Mouse (Mus musculus) thymus, postnatal 10 days (tissue): ENCODE data around the gene Eif4a1.
A peak's percentile ranks its signal among the peaks of the same experiment; 100 is the strongest.
"Not testable (repeated sequence)": the region's sequence is repeated elsewhere in the genome, so short reads cannot be mapped to it uniquely, and the experiment has no call there.

Experiments
- DNase-seq, 2 experiments: peaks; one replicate each; pipeline ENCODE4 v3.0.0; 2021; ENCODE audit warnings: low spot score in 2 of 2

Gene Eif4a1

DNA sequence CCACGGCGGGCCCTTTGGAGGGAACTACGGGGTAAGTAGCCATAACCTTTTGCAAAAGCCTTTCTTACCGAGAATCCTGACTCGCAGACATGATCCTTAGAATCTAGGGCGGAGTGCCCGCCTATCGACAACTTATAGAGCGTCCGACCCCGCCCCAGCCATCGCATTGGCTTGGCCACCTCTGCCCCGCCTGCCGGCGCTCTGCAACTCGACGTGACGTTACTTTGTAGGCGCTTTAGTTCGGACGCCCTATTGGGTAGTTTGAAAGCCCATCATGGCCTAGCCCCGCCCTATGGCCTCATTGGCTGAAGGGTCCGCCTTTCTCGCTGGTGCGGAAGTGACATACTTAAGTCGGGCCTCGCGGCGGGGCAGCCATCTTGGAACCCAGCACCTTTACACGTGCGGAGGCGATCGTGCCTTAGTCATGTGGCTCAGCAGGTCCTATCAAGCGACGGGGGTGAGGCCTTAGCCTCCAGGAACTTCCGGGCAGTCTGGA is at the start of gene Eif4a1:
TSS of gene Eif4a1 (minus strand) at position 213 of the 496 bp plus-strand sequence.
- DNase-seq, result peak; percentile 98 to 100

DNA sequence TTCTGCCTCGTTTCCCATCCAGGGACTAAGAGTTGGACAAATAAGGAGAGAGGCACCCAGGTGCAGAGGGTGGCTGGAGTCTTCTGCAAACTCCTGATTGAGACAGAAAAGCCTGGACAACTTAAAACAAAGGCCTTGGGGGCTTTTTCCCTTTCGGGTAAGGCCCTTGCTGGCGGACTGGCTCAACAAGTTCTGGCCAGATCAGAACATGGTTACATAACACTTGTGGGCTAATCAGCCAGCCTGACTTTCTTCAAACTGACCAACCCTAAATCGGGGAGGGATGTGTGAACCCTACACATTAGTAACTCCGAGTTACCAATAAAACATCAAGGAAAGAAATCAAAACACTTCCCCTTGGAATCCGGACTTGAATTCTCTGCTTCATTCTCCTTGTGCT is 48.6 kb upstream of the Eif4a1 start:
- no peak for DNase-seq

DNA sequence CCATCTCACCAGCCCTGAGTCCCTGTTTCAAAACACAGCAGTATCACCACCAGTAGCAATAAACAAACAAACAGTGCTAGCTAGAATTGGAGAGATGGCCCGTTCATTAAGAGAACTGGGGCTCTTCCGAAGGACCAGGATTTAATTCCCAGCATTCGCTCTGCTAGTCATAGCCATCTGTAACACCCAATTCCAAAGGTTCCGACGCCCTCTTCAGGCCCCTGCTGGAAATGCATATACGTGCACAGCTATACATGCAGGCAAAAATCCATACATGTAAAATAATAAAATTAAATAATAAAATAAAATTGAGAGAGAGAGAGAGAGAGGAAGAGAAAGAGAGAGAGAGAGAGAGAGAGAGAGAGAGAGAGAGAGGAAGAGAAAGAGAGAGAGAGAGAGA is 47.2 kb upstream of the Eif4a1 start:
- DNase-seq, result no peak

DNA sequence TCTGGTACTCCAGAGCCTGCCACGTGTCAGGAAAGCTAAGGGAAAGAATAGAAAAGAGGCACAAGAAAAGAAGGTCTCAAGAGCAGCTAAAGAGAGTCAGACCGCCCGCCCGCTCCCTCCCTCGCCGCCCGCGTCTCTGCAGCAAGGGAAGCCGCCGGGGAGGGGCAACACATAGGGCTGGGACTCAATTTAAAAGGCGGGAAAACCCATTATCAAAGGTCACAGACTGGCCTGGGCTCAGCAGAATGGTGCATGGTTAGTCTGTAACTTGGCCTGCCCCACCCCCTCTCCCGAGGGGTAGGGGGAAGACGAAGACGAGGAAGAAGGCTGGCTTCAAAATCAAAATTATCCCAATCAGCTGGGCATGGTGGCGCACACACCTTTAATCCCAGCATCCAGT is 46.4 kb upstream of the Eif4a1 start:
- no peak for DNase-seq

DNA sequence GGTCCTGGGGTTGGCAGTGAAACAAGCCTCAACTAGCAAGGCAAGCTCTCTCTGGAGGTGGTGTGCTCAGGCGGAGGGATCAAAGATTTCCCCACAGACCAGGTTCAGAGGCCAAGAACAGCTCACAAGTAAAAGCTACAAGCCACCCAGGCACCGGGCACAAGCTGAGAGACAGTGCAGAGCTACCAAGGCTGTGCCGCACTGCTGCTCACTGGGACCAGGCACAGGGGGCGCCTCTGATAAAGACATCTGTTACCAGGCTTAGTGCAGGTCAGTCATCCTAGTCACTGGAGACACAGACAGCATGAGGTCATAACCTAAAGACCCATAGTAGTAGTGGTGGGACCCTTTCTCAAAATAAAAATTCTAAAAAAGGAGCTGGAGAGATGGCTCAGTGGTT is 44.7 kb upstream of the Eif4a1 start:
- no peak for DNase-seq

DNA sequence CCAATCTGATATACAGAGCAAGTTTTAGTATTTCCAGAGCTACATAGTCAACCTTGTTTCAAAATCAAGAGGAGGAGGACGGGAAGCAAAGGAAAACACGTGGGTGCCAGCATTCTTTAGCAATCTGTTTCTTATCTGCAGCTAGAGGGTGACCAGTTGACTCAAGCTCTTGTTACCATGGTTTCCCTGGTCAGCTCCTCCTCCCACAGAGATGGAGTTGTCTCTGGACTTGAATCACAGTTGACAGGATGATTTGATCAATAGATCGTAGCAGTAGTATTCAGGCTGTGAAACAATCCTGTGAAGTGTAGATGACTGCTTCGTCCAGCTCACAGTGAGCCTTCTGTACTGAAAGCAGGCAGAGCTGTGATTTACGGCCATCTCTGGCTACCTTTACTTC is 43.7 kb upstream of the Eif4a1 start:
- no peak for DNase-seq

DNA sequence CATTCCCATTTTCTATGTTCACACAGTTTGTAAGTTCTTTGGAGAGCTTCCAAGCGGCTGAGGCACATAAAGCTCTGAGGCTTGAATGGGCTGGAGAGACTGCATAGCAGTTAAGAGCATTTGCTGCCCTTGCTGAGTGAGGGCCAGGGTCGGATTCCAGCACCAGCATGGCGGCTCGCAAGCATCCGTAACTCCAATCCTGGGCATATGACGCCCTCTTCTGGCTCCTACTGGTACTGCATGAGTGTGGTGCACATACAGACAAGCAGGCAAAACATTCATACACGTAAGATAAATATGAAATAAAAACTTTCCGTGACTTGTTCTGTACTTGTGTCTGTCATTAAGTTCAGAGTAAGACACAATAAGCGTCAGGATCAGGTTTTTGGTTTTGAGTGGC is 43.3 kb upstream of the Eif4a1 start:
- no peak for DNase-seq

DNA sequence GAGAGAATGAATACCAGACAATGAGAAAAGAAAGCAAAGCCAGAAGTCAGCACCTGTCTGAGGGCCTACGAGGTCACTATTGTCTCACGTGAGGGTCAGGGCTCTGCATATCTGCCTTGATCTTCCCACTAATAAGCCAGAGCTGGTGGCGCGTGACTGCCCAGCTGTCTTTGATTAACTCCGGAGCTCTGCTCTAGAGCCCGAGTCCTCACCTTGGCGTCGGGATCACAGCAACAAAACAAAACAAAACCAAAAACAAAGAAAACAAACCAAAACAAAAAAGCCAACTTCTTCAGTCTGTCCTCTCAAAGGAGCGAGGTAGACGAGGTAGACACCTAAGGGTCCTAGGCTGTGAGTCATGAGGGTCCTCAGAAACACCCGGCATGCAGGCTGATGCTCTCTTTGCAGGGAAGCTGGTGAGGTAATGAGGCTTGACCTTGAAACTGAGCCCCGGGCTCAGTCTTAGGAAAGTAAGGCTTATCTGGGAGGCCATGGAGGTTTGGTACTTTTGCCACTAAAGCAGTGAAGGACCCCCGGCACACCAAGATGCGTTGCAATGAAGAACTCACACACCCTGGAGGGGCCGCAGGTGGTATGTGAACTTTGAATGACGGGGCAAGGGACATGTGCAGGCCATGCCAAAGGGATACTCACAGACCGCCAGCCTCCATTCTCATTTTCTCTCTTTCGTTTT is 42.6 kb upstream of the Eif4a1 start:
- no peak for DNase-seq

DNA sequence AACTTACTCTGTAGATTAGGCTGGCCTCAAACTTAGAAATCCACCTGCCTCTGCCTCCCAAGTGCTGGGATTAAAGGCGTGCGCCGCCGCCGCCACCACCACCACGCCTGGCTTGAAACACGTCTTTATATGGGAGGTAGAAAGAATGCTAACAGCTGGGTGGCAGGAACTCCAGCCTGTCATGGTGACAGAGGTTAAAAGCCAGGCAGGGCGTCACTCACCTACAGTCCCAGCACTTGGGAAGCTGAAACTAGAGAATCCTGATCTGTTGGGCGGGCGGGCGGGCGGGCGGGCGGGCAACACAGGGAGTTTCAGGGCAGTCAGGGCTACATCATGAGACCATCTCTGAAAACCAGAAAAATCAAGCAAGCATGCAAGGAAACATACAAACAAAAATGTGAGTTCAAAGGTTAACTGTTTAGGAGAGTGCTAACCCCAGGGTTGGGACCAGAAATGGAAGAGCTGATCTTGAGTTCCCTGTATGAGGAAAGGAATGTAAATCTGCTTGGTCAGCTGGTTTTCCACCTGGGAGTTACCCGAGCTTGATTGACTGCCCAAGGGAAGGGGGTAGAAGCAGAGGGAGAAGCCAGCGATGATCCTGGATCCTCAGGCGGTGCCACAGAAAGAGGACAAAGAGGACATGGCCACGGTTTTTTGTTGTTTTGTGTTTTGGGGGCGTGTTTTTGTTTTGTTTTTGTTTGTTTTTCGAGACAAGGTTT is 40.9 kb upstream of the Eif4a1 start:
- no peak for DNase-seq

DNA sequence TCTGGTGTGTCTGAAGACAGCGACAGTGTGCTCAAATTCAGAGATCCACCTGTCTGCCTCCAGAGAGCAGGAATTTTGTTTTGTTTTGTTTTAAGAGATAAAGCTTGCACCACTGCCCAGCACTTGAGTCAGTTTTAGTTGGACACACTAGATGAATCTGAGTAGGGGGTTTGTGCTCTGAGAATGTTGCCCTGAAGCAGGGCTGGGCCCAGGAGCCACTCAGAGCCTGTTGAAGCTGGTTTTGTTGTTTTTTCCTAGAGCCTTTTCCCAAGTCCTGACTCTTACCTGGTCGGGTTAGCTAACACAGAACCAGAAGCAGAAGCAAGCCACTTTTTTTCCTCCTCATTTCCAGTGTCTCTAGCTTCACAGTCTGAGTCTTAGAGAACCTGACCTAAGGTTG is 38.9 kb upstream of the Eif4a1 start:
- DNase-seq, result no peak

DNA sequence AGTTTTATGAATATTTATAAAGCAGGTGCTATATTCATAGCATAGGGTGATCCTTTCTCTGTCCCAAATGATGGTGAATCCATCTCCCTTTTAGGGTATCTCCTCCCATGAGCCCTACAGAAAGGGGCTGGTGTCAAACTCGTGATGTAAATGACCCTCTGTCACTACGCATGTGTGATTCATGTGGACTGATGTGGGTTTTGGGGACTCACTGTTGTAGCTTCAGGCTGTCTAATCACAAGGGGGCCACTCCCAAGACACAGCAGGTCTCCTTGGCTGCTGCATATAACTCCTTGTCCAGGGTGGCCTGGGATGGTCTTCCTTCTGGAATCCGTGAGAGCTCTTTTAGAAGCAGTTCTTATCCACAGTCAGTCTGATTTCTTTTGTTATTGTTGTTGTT is 38.2 kb upstream of the Eif4a1 start:
- no peak for DNase-seq

DNA sequence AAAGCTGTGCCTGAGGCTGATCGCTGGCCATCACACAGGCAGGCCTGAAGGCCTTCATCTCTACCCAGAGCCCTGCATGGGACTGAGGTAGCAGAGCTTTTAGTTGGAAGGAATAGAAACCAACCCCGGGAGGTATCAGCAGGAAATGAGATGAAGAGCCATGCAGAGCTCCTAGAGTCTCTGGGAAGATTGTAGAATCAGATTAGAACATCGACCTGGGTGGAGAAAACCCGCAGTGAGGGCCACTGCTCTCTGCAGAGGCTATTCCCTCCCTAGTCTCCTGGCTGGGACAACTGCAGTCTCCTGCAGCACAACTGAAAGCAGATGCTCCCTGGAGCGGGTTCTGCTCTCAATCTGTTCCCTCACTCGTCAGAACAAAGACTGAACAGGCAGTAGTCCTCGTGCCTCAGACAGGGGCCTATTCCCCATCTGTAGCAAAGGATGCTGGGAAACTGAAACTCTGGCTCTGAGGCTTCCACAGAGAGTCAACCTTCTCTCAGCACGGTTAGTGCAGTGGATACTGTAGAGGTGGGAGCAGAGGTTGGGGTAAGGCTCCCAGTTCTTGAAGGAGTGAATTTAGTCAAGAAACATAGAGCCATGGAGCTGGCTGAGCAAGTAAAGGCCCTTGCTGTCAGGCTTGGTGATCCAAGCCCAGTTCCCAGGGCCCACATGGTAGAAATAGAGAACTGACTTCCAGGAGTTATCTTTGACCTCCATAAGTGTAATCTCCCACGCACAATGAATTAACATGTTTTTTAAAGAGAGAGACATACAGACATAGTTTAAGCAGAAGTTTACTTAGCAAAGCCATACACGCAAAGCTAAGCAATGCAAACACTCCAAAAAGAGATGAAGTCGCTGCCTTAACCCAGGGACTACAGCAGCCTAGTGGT is 37.6 kb upstream of the Eif4a1 start:
- no peak for DNase-seq

DNA sequence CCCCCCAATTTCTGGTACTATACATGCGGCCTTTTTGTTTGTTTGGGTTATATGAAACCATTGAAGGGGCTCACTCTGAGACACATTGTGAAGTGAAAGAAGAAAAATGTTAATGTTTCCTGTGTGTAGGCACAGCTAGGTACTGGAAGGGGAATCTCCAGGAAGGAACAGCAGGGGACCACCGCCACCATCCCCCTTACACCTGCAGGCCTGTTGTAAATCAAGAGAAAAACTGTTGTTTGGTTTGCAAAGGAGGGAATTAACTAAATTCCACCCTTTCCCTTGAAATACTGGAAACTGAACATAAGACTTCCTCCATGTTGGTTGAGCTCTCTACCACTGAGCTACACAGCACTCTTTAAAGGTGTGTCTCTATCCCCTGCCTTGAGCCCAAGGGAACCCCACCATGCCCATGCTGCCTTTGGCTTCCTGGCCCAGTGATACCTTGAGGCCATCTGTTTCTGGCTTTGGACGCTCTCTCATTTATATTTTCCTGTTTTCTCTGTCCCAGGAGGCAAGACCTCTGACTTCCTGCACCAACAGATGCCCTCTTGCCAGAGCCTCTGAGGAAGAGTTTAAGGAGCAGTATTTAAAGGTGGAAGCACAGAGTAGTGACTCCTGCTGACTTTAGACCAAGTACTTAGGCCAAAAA is 36.5 kb upstream of the Eif4a1 start:
- no peak for DNase-seq

DNA sequence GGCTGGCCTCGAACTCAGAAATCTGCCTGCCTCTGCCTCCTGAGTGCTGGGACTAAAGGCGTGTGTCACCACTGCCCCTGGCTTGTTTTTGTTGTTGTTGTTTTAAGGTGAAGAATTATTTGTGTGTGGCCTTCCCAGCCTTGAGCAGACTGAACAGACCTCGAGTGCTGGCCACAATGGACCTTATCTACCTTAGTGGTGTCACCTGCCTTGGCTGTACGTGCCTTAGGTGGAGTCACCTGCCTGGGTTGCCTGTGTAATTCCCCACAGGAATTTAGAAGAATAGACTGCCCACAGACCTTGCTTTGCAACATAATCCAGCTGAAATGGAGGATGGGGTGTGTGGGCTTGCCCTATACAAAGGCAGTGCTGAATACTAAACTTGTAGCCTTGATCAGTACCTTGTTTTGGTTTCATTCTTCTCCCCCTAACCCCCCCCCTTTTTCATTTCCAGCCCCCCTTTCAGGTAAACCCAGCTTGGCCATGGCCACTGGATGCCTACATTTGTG is 35.7 kb upstream of the Eif4a1 start:
- DNase-seq, result no peak

DNA sequence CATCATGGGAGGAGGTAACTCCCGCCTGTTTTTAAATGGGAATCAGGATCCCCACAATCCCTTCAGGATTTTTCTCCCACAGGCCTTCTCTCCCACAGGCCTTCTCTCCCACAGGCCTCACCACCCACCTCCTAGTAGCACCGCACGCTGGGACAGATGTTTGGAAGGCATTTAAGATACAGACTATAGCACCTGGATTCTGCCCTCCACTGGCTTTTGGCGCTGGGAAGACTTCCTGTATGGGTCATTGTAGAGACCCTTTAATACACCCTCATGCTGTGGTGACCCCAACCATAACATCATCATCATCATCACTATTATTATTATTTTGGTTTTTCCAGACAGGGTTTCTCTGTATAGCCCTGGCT is 35.2 kb upstream of the Eif4a1 start:
- no peak for DNase-seq

DNA sequence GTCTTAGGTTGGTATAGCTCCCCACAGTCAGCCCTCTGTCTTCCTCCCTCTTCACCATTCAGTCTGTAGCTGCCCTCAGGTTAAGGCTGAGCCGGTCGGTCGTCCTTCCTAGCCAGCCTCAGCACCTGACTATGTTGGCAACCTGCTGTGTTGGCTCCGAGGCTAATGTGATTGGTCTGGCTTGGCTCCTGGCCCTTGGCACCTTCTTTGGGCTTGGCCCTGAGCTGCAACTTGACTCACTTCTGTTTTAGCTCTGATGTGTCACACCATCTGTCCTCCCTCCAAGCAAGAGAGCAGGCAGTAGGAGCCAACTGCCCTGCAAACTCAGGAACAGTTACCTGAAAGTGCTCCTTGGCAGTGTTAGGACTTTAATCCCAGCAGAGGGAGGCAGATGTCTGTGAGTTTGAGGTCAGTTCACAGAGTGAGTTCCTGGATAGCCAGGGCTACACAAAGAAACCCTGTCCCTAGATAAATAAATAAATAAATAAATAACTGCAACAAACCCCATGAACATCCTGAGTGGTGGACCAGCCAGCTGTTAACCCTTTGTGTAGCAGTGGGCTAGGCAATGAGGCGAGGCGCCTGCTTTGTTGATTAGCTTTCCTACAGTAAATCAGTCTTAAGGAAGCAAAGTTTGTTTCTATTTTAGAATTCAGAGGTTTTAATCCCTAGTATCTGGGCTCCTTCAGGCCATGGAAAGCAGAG is 34.7 kb upstream of the Eif4a1 start:
- DNase-seq, result no peak

DNA sequence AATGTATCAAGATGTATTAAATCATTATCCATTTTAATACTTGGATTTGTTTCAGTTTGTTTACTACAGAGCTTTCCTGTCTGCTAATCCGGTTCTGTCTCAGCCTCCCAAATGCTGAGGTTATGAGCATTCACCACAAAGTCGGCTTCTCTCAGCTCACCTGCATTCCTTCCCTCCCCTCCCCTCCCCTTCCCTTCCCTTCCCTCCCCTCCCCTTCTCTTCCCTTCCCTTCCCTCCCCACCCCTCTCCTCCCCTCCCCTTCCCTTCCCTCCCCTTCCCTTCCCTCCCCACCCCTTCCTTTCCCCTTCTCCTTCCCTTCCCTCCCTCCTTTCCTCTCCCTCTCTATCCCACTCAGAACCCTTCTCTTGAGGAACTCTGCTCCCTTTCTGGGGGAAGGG is 32.4 kb upstream of the Eif4a1 start:
- DNase-seq, result no peak

DNA sequence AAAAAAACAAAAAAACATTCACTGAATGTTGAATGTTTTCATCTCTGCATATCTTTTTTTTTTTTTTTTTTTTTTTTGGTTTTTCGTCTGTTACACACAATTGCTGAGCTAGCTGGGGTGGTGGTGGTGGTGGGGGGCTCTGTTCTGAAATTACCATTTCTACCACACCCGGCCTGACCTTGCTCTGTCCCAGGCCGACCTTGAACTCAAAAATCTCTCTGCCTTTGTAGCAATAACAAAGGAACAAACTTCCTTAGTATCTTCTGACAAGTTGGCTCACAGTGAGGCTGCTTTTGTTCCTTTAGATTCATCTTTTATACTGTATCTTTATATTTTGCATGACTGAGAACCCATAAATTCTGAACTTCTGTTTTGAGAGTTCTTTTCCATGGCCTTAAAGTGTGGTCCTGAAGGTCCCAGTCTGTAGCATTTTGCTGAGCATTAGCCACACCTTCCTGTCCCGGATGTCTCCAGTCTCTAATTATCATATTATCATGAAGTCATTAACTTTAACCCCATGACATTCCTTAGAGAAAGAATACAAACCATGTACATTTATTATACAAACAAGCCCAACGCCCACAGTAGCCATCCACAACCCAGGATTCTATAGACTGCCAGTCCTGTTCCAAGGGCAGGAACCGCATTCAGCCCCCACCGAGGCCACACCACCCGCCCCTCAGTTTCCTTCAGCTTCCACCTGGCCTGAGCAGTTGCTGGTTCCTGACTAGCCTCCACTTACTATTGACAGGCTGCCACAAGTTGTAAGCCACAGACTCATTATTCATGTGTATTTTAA is 31.8 kb upstream of the Eif4a1 start:
- no peak for DNase-seq

DNA sequence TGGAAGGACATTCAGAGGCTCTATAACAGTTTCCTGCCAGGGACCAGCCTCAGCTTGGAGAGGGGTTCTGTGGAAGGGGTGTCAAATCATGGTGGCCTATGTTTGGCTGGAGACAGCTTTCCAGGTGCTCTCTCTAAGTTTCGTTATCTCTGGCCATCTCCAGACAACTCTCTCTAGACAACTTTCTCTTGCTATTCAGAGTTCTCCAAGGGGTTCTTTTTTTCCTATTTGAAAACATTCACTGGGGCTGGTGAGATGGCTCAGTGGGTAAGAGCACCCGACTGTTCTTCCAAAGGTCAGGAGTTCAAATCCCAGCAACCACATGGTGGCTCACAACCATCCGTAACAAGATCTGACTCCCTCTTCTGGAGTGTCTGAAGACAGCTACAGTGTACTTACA is 31.2 kb upstream of the Eif4a1 start:
- DNase-seq, result not testable (repeated sequence)

DNA sequence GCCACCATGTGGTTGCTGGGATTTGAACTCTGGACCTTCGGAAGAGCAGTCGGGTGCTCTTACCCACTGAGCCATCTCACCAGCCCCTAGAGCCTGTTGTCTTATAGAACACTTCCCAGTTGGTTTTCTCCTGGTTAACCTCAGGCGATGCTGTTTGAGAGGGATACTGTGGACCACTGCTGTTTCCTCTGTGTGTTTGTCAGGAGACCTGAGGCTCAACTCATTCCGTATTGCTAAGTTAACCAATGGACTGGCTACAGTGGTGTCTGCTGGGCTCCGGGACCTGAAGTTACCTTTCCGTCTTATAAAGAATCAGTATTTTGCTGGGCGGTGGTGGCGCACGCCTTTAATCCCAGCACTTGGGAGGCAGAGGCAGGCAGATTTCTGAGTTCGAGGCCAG is 30.7 kb upstream of the Eif4a1 start:
- not testable (repeated sequence) for DNase-seq
